Mouse (Mus musculus) liver, embryonic 16.5 days (tissue): ENCODE results near the gene Mfng. TPM values are rescaled to one million over a fixed set of nuclear protein-coding genes. Genes with fewer than 3 reads are reported as not detected.

Experiments used
- ATAC-seq: fragments of 200-750 bp; cut with Nextera tagmentation; 2 replicates; pipeline ENCODE4 v1.8.0; 2017; ENCODE audit warnings: low read depth, mild to moderate bottlenecking, moderate number of reproducible peaks, moderate library complexity
- H3K27ac ChIP-seq: fragments of 300-500 bp; sonication (generic); 2 replicates; pipeline ENCODE4 v1.5.1; 2014; ENCODE audit warnings: mild to moderate bottlenecking, low read length
- H3K27me3 ChIP-seq: fragments of 300-500 bp; sonication (generic); 2 replicates; pipeline ENCODE4 v1.6.1; 2014; ENCODE audit warnings: low read depth, low read length, mixed read lengths; ENCODE audit not compliant: control insufficient read depth, insufficient read depth
- H3K36me3 ChIP-seq: fragments of 300-500 bp; sonication (generic); 2 replicates; pipeline ENCODE4 v1.6.1; 2014; ENCODE audit warnings: mild to moderate bottlenecking; ENCODE audit not compliant: control insufficient read depth, insufficient read depth
- H3K4me1 ChIP-seq: fragments of 300-500 bp; sonication (generic); 2 replicates; pipeline ENCODE4 v1.6.1; 2014; ENCODE audit warnings: low read depth, low read length, mixed read lengths; ENCODE audit not compliant: control insufficient read depth
- H3K4me2 ChIP-seq: fragments of 300-500 bp; sonication (generic); 2 replicates; pipeline ENCODE4 v1.6.1; 2014; ENCODE audit warnings: low read depth, low read length, mixed read lengths
- H3K4me3 ChIP-seq: fragments of 300-500 bp; sonication (generic); 2 replicates; pipeline ENCODE4 v1.5.1; 2014; ENCODE audit warnings: low read depth, mild to moderate bottlenecking, low read length
- H3K9ac ChIP-seq: fragments of 300-500 bp; sonication (generic); 2 replicates; pipeline ENCODE4 v1.6.1; 2014; ENCODE audit warnings: low read depth, low read length
- H3K9me3 ChIP-seq: fragments of 300-500 bp; sonication (generic); replicated peaks from 2 replicates; pipeline ENCODE4 v1.6.1; 2016; ENCODE audit warnings: low read length; ENCODE audit not compliant: control insufficient read depth
- WGBS: fragments of 180-500 bp; shearing (Covaris S2); extraction: QIAGEN DNeasy Blood & Tissue Kit; methylation state at CpG from one replicate; pipeline ENCODE4 v1.1.7; 2014; ENCODE audit not compliant: insufficient replicate concordance; 5-methylcytosine and 5-hydroxymethylcytosine counted together
- polyA plus RNA-seq: library from polyadenylated mRNA; unstranded; fragments of >200 nt; fragmentation: Nextera tagmentation; extraction: Ambion mirVana; gene quantifications from 2 replicates; pipeline ENCODE4 v1.2.1, GENCODE M21; 2015

Gene Mfng
- polyA plus RNA-seq, 1 experiment from 2014 or later, result 5.4 TPM

DNA sequence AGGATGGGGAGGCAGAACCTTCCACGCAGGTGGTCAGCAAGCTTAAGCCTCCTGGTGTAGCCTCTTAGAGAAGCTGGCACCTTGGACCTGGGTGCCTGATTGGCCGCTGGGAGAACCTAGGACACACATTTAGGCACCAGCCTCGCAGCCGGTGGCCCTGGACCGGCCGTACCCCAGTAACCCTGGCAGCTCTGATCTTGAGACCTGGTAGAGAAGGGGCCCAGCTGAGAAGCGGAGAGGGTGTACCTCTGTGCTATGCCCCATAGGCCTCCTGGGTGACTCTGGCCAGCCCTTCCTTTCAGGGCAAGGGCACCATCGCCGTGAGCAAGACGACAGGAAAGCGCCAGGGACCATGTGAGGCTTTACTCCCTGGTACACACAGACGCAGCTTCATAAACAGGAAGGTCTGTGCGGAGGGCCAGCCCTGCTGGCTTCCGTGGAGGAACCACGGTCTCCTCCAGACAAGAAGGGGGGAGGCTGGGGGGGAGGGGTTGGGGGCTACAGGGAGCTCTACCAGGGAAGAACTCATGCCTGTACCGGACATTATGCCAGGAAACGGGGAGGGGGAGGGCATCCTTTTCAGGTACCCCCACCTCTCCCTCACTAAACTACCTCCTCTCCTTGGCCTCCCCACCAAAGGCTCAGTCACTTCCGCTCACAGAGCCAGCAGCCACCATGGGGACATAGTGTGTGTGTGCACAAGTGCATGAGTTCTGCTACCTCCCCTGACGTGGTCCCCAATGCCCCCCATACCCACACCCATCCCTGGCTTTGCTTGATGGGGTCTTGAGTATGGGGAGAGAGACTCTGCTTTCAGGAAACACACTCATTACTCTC lies 1.5 kb downstream of the Mfng start:
- H3K4me1 ChIP-seq, result peaks cover 11% of the 10 kb centered on the region
- H3K9me3 ChIP-seq, result peaks cover 6% of the 10 kb centered on the region
- H3K27me3 ChIP-seq, result no peaks in the 10 kb centered on the region
- peak overlapping the region; percentile 49 for H3K4me3 ChIP-seq
- peak; percentile 38; the same call in 1 of the 2 replicates for ATAC-seq
- peak overlapping the region; percentile 45 for H3K27ac ChIP-seq
- 19% methylated on average over 19 of the region's 19 CpGs for WGBS
- peak overlapping the region; percentile 56 for H3K4me2 ChIP-seq
- H3K9ac ChIP-seq, result peak overlapping the region; percentile 17; the same call in 1 of the 2 replicates
- H3K36me3 ChIP-seq, result no peaks in the 10 kb centered on the region; the same call in 1 of the 2 replicates

DNA sequence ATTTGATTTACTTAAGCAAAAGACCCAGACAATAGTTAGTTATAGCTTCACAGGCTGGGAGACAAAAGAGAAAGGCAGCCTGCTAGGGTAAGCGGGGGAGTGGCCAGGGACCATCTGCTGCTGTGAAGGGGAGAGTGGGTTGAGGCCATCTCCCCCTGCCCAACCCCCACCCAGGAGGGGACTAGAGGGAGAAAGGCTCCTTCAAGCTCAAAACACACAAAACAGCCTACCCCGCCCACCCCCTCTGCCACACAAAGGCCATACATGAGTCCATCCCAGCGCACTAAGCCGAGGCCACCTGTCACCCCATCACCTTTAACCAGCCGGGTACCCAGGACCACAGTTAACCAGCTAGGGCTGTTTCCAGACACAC lies 2.3 kb downstream of the Mfng start:
- H3K4me1 ChIP-seq, result peaks cover 11% of the 10 kb centered on the region
- no peak overlapping the region for H3K27ac ChIP-seq
- 37% methylated on average over 5 of the region's 5 CpGs for WGBS
- H3K9ac ChIP-seq, result no peak overlapping the region
- no peak for ATAC-seq
- H3K27me3 ChIP-seq, result no peaks in the 10 kb centered on the region
- H3K9me3 ChIP-seq, result peaks cover 6% of the 10 kb centered on the region
- no peaks in the 10 kb centered on the region for H3K36me3 ChIP-seq
- H3K4me2 ChIP-seq, result peak overlapping the region; percentile 10; the same call in 1 of the 2 replicates
- peak overlapping the region; percentile 49; the same call in 1 of the 2 replicates for H3K4me3 ChIP-seq

DNA sequence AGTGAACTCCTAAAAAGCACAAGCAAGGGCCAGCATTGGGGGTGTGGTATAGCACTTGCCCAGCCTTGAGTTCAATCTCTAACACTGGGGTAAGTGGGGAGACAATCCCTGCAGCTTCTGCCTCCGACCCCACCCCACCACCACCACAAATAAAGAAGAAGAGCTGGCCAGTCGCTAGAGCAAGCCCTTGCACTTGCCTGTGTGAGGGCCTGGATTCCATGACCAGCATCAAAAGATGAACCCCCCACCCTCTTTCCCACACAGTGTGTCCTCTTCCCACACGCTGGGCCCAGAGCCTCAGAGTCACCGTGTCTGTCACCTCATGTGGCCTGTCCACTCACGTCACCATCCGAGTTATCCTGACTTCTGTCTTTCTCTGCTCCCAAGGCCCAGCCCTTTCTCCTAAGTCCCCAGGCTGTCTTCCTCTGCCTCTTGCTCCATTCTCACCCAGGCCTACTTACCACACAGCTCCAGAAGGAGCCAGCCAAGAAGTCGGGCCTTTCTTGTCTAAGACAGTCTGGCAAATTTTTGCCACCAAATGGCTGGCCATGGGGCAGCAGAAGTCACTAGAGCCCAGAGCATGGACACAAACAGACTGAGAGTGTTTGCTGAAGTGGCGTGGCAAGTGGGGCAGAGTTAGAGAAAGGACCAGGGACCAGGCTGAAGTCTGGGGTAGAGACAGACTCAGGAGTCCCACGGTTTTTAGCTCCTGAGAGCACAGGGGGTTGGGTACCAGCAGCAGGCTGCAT lies 2.9 kb downstream of the Mfng start:
- no peak overlapping the region for H3K27ac ChIP-seq
- H3K4me2 ChIP-seq, result no peak overlapping the region
- 54% methylated on average over 9 of the region's 9 CpGs for WGBS
- H3K9me3 ChIP-seq, result peaks cover 6% of the 10 kb centered on the region
- no peak overlapping the region for H3K9ac ChIP-seq
- peaks cover 11% of the 10 kb centered on the region for H3K4me1 ChIP-seq
- H3K36me3 ChIP-seq, result no peaks in the 10 kb centered on the region
- no peaks in the 10 kb centered on the region for H3K27me3 ChIP-seq
- no peak overlapping the region for H3K4me3 ChIP-seq
- ATAC-seq, result no peak

DNA sequence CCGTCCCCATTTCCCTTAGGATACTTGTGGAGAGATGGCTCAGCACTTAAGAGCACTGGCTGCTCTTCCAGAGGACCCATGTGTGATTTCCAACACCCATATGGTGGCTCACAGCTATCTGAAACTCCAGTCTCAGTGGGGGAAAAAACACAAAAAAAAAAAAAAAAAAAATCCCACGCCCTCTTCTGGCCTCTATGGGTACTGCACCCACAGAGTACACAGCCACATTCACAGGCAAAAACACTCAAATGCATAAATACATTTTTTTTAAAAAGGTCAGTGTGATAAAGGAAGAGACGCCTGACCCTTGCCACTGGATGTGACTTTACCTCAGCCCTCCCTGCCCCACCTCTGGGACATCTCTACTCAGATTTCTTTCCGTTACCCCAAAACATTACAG lies 4.2 kb downstream of the Mfng start:
- H3K27ac ChIP-seq, result no peak overlapping the region
- WGBS, result 65% methylated on average over 4 of the region's 4 CpGs
- no peak for ATAC-seq
- peaks cover 11% of the 10 kb centered on the region for H3K4me1 ChIP-seq
- no peak overlapping the region for H3K9ac ChIP-seq
- H3K9me3 ChIP-seq, result peaks cover 6% of the 10 kb centered on the region
- H3K36me3 ChIP-seq, result no peaks in the 10 kb centered on the region
- no peaks in the 10 kb centered on the region for H3K27me3 ChIP-seq
- no peak overlapping the region for H3K4me3 ChIP-seq
- no peak overlapping the region for H3K4me2 ChIP-seq

DNA sequence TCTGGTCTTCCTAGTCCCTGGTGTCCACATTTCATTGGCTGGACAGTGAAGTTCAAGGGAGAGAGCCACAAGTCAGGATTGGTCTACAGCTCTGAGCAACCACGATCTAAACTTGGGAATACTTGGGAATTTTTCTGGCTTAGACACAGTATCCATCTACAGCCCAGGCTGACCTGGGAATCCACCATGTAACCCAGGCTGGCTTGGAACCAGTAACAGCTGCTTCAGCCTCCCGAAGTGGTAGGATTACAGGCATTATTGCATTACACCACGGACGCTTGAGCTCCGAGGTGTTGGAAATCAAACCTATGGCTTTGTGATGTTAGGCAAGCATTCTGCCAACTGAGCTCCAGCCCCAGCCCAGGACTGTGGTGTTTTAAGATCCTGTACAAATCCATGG lies 9.6 kb downstream of the Mfng start:
- ATAC-seq, result no peak
- 81% methylated on average over 5 of the region's 5 CpGs for WGBS
- Histone ChIP-seq H3K27ac (no peak overlapping the region), H3K27me3 (no peaks in the 10 kb centered on the region), H3K4me3 (no peak overlapping the region), H3K4me2 (no peak overlapping the region), H3K9me3 (no peaks in the 10 kb centered on the region), H3K9ac (no peak overlapping the region), H3K4me1 (no peaks in the 10 kb centered on the region), H3K36me3 (no peaks in the 10 kb centered on the region)

DNA sequence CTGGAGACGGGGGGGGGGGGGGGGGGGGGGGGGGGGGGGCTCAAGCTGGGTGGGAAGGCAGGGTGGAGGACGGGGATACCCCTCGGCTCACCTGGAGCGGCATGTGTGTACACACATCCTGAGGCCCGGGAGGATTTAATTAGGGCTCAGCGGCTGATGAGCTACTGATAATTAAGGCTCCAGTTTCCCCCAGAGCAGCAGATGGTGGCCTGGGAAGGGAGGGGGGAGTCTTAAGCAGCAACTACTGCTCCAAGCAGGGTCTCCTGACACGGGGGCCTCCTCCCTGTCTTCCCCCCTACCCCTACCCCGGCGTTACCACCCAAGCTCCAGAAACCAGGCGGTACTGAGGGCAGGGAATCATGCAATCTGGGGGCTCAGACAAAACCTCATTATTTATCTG lies 10.1 kb downstream of the Mfng start:
- WGBS, result 52% methylated on average over 9 of the region's 10 CpGs
- H3K27ac ChIP-seq, result no peak overlapping the region
- H3K9ac ChIP-seq, result no peak overlapping the region
- H3K4me2 ChIP-seq, result no peak overlapping the region
- H3K9me3 ChIP-seq, result no peaks in the 10 kb centered on the region
- H3K4me3 ChIP-seq, result no peak overlapping the region
- H3K4me1 ChIP-seq, result no peaks in the 10 kb centered on the region
- H3K27me3 ChIP-seq, result no peaks in the 10 kb centered on the region
- no peaks in the 10 kb centered on the region for H3K36me3 ChIP-seq
- no peak for ATAC-seq

DNA sequence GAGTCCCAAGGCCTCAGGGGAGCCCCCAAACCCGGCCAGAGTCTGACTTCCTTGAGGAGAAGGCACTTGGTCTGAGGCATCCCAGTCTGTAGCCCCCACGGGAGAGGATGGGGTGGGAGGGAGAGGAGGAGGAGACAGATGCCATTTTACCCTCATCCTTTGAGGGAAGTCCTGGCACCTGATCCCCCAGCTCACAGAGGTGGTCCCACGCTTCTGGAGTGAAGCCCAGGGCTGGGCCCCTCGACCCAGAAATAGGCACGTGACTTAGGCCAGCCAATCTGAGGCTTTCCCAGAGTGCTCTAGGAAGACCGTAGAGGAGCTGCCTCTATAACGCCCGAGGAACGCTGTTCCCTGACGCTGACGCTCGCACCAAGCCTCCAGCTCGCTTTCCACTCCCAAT lies 12.2 kb downstream of the Mfng start:
- H3K4me2 ChIP-seq, result no peak overlapping the region
- no peaks in the 10 kb centered on the region for H3K27me3 ChIP-seq
- no peaks in the 10 kb centered on the region for H3K36me3 ChIP-seq
- no peak for ATAC-seq
- 73% methylated on average over 13 of the region's 13 CpGs for WGBS
- H3K4me1 ChIP-seq, result no peaks in the 10 kb centered on the region
- no peak overlapping the region for H3K4me3 ChIP-seq
- H3K27ac ChIP-seq, result no peak overlapping the region
- H3K9me3 ChIP-seq, result no peaks in the 10 kb centered on the region
- H3K9ac ChIP-seq, result no peak overlapping the region

DNA sequence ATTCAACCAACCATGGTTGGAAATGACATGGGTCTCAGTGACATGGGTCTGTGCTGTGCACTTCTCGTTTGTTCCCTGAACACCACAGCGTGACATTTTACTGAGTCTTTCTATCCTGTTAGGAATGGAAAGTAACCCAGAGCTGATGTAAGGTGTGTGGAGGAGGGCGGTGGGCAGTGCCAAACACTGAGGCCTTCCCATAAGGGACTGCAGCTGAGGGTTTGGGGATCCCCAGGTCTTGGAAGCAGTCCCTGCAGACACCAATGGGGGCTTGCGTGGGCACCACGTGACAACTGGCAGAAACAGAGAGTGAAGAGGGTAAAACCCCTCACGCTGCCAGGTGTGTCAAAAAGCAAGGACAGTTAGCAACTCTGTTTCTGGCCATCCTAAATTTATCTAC lies 15.1 kb downstream of the Mfng start:
- Histone ChIP-seq H3K4me1 (no peaks in the 10 kb centered on the region; the same call in 1 of the 2 replicates), H3K27ac (no peak overlapping the region), H3K9ac (no peak overlapping the region), H3K9me3 (no peaks in the 10 kb centered on the region), H3K36me3 (no peaks in the 10 kb centered on the region), H3K4me2 (no peak overlapping the region), H3K4me3 (no peak overlapping the region), H3K27me3 (no peaks in the 10 kb centered on the region)
- 74% methylated on average over 6 of the region's 6 CpGs for WGBS
- ATAC-seq, result no peak
